Mouse (Mus musculus): ENCODE measurements around the gene Pgk1.
A peak's percentile ranks its signal among the peaks of the same experiment; 100 is the strongest.
"Not testable (repeated sequence)": the region's sequence is repeated elsewhere in the genome, so short reads cannot be mapped to it uniquely, and the experiment has no call there.

Gene Pgk1

DNA sequence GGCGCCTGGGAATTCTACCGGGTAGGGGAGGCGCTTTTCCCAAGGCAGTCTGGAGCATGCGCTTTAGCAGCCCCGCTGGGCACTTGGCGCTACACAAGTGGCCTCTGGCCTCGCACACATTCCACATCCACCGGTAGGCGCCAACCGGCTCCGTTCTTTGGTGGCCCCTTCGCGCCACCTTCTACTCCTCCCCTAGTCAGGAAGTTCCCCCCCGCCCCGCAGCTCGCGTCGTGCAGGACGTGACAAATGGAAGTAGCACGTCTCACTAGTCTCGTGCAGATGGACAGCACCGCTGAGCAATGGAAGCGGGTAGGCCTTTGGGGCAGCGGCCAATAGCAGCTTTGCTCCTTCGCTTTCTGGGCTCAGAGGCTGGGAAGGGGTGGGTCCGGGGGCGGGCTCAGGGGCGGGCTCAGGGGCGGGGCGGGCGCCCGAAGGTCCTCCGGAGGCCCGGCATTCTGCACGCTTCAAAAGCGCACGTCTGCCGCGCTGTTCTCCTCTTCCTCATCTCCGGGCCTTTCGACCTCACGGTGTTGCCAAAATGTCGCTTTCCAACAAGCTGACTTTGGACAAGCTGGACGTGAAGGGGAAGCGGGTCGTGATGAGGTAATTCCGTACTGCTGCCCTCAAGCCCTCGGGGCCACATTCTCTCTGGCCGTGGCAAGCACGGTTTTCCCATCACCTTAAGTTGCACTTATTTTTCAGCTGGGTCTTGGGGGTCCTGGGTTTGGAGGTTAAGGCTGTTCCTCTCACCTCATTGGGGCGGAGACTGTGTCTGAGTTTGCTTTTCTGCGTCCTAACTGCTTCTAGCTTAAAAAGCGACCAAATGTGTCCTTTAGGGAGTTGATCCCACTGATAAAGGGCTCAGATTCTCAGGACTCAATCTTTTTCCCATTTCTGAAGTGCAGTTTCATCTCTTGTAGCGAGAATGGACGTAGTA lies at the start of gene Pgk1:
Gene Pgk1 (plus strand): TSS at position 388 of the 937 bp plus-strand sequence.
- DNase-seq (ENCODE audit: low read depth, low spot score) = peak; percentile 93

- DNase-seq (ENCODE audit: low read depth, low spot score) = peak; percentile 78
Measured at GRCm38 (mm10) chrX:106139309-106140070, 47.4 kb upstream of the Pgk1 start.

GRCm38 (mm10) chrX:106142936-106143335 lies 44.0 kb upstream of the Pgk1 start, which contains the start of gene Tlr13:
Tlr13 (plus strand) TSS chrX:106143204.
- DNase-seq (ENCODE audit: low read depth, low spot score) = no peak

GRCm38 (mm10) chrX:106148185-106148584 lies 38.7 kb upstream of the Pgk1 start:
- DNase-seq (ENCODE audit: low read depth, low spot score) = no peak

- DNase-seq (ENCODE audit: low read depth, low spot score) = no peak
Measured at GRCm38 (mm10) chrX:106149460-106149859, 37.4 kb upstream of the Pgk1 start.

GRCm38 (mm10) chrX:106154180-106154586 lies 32.7 kb upstream of the Pgk1 start:
- DNase-seq (ENCODE audit: low read depth, low spot score) = no peak

- no peak for DNase-seq (ENCODE audit: low read depth, low spot score)
Measured at GRCm38 (mm10) chrX:106155892-106156291, 31.0 kb upstream of the Pgk1 start.

- no peak for DNase-seq (ENCODE audit: low read depth, low spot score)
Measured at GRCm38 (mm10) chrX:106163995-106164394, 22.9 kb upstream of the Pgk1 start.

DNA sequence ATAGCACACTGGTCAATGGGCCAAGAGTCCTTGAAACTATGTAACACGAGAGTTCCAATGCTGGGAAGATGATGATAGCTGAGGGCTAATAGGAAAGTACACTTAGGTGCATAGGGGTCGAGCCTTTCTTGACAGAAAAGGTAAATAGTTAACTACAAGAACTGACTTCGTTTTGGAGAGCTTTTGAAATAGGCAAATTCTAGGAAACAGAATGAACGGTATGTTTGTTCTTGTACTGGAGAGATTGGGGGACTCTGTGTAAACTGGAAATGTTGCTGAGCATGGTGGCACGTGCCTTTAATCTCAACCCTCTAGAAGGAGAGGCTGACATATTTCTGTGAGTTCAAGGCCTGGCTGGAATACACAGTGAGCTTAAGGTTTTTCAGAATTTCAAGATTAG lies 22.3 kb upstream of the Pgk1 start:
- DNase-seq (ENCODE audit: low read depth, low spot score) = no peak

GRCm38 (mm10) chrX:106165089-106165488 lies 21.8 kb upstream of the Pgk1 start:
- peak; percentile 53 for DNase-seq (ENCODE audit: low read depth, low spot score)

DNA sequence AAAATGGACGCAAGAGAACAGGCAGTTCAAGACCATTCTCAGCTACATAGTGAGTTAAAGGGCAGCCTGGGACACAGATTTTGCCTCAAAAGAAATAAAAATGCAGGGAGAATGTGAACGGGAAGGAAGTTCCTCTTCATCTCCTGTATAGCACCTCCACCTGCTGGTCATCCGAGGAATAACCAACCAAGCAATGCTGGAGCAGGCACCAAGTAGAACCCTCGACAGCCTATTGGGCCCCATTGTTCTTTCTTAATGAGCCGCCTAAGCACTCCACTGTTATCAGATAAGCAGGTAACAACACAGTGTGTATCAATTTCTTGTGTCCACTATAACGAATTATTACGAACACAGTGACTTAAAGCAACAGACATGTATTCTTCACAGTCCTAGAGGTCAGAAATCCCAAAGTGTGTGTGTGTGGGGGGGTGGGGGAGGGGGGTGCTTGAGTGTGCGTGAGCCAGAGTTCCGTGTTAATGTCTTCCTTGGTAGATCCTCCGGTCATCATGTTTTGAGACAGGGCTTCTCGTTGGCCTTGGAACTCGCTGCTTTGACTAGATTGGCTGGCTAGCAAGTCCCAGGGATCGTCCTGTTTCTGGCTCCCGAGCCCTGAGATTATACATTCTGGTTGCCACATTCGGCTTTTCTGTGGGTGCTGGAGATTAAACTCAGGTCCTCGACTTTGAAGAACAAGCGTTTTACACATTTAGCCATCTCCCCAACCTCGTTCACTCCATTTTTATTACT lies 15.6 kb upstream of the Pgk1 start:
- DNase-seq (ENCODE audit: low read depth, low spot score) = peak; percentile 86

DNA sequence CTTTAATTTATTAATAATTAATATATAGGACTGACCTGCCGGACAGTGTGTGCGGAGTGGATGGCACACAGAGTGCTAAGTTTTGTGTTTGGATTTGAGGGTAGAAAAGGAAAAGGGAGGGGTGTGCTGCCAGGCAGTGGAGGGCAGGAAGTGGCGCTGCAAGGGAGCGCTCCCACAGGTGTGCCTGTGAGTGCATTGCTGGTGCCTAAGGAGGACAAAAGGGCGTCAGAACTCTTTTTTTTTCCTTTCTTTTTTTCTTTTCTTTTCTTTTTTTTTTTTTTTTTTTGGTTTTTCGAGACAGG lies 15.1 kb upstream of the Pgk1 start:
- no peak for DNase-seq (ENCODE audit: low read depth, low spot score)

- DNase-seq (ENCODE audit: low read depth, low spot score) = no peak
Measured at GRCm38 (mm10) chrX:106176331-106176730, 10.6 kb upstream of the Pgk1 start.

GRCm38 (mm10) chrX:106184279-106184678 lies 2.6 kb upstream of the Pgk1 start:
- no peak for DNase-seq (ENCODE audit: low read depth, low spot score)

DNA sequence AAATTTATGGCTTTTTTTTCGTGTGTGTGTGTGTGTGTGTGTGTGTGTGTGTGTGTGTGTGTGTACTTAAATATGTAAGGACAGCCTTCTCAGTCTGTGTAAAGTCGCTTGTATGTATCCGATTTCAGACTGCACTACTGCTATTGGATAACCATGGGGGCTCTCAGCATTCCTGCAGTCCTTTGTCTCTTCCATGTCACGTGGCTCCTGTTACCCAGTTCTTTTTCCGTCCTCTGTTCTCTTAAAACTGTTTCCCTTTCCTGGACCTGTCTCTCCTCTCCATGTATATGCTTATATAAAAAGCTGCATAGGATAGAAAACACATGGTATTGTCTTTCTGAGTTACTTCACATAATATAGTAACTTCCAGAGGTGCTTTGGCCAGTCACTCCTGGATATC lies 1.2 kb upstream of the Pgk1 start:
- DNase-seq (ENCODE audit: low read depth, low spot score) = no peak

- peak; percentile 23 for DNase-seq (ENCODE audit: low read depth, low spot score)
Measured at GRCm38 (mm10) chrX:106187737-106188136, 837 bp downstream of the Pgk1 start.

GRCm38 (mm10) chrX:106189356-106189755 lies 2.5 kb downstream of the Pgk1 start:
- DNase-seq (ENCODE audit: low read depth, low spot score) = no peak

DNA sequence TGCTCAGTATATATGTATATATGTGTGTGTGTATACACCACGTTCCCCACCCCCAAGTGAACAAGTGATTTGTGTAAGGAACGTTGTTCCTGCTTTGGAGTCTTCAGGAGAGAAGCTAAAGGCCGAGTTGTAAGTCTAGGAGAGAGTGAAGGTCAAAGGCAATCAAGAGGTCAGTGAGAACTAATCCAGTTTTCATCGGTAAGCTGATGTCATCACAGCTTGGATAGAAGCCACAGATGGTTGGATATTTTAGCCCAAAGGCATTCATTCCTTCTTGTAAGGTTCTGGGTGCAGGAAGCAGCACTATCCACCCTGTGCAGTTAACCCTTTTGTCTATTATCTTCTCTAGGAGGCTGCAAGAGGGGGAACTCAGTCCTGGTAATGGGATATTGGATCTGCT lies 3.2 kb downstream of the Pgk1 start:
- no peak for DNase-seq (ENCODE audit: low read depth, low spot score)

GRCm38 (mm10) chrX:106194361-106194760 lies 7.5 kb downstream of the Pgk1 start:
- DNase-seq (ENCODE audit: low read depth, low spot score) = not testable (repeated sequence)

DNA sequence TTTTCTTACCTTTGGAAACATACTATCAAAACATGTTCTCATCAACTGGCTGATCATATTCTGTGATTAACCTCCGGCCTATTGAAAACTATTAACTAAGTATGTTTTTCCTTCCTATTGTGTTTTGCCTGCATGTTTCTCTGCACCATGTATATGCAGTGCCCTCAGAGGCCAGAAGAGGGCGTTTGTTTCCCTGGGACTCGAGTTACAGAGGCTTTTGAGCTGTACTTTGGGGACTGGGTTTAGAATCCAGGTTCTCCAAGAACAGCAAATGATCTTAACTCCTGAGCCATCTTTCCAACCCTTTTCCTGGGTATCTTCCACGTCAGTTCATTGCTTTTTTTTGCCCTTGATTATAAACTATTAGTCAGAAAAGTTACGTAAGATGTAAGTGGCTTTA lies 10.4 kb downstream of the Pgk1 start:
- no peak for DNase-seq (ENCODE audit: low read depth, low spot score)

- no peak for DNase-seq (ENCODE audit: low read depth, low spot score)
Measured at GRCm38 (mm10) chrX:106198904-106199303, 12.0 kb downstream of the Pgk1 start.

DNA sequence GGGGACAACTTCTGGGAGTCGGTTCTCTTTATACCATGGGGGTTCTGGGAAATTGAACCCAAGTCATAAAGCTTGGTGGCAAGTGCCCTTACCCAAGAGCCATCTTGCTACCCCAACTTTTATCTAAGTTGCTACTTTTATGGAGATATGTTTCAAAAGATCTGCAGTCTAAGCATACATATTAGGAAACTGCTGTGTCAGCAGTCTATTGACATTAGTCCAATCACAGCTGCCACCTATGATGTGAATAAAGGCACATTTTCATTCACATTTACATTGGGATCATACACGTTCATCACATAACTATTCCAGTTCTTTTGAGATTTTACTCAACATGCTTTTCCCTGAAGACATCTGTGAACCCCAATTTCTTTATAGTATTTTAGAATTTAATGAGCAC lies 22.2 kb downstream of the Pgk1 start:
- no peak for DNase-seq (ENCODE audit: low read depth, low spot score)
